Mouse (Mus musculus) E14TG2a.4 (cell line): ENCODE measurements around the gene Rab7.
"Not testable (repeated sequence)": the region's sequence is repeated elsewhere in the genome, so short reads cannot be mapped to it uniquely, and the experiment has no call there.

Experiments used
- H3K27me3 ChIP-seq: 2 replicates; pipeline ENCODE4 v1.6.1; 2014; ENCODE audit warnings: low read length, control low read depth; ENCODE audit not compliant: insufficient read depth
- H3K36me3 ChIP-seq: 2 replicates; pipeline ENCODE4 v1.6.1; 2014; ENCODE audit warnings: low read length, control low read depth; ENCODE audit not compliant: insufficient read depth
- H3K4me1 ChIP-seq: replicated peaks from 2 replicates; pipeline ENCODE4 v1.6.1; 2014; ENCODE audit warnings: low read depth, low read length, control low read depth
- H3K4me3 ChIP-seq: replicated peaks from 2 replicates; pipeline ENCODE4 v1.5.1; 2014; ENCODE audit warnings: mild to moderate bottlenecking, low read length
- H3K9me3 ChIP-seq: 2 replicates; pipeline ENCODE4 v1.6.1; 2014; ENCODE audit warnings: low read length, control low read depth
- CTCF ChIP-seq: conservative IDR thresholded peaks from 2 replicates; pipeline ENCODE4 v1.5.1; 2014; ENCODE audit warnings: low read length
- NANOG ChIP-seq: IDR thresholded peaks from 2 replicates; pipeline ENCODE4 v1.6.1; 2014; ENCODE audit warnings: borderline replicate concordance, low read length, mixed read lengths
- POU5F1 ChIP-seq: IDR thresholded peaks from 2 replicates; pipeline ENCODE4 v1.6.1; 2014; ENCODE audit warnings: low read length, borderline replicate concordance

The Rab7 gene

GRCm38 (mm10) chr6:87991216-87991615 lies 53.9 kb downstream of the Rab7 start:
- Histone ChIP-seq H3K9me3 (no peaks in the 10 kb centered on the region), H3K27me3 (no peaks in the 10 kb centered on the region), H3K4me1 (peaks cover 67% of the 10 kb centered on the region), H3K36me3 (peaks cover 46% of the 10 kb centered on the region), H3K4me3 (no peak overlapping the region)
- no peak for TF ChIP-seq POU5F1
- no peak for TF ChIP-seq NANOG
- no peak for TF ChIP-seq CTCF

- Histone ChIP-seq H3K4me1 (peaks cover 20% of the 10 kb centered on the region), H3K9me3 (no peaks in the 10 kb centered on the region), H3K36me3 (peaks cover 42% of the 10 kb centered on the region), H3K4me3 (peak overlapping the region; percentile 94), H3K27me3 (peaks cover 8% of the 10 kb centered on the region)
- no peak for TF ChIP-seq POU5F1
These were observed 62.6 kb downstream of the Rab7 start for GRCm38 (mm10) chr6:87982506-87982905.

GRCm38 (mm10) chr6:87981547-87982256 lies 63.4 kb downstream of the Rab7 start, which contains the start of gene H1fx:
Gene H1fx (minus strand): TSS chr6:87981637.
- TF ChIP-seq POU5F1 (no peak), CTCF (peak; percentile 36; the same call in 1 of the 2 replicates)
- Histone ChIP-seq H3K4me3 (peak within 1 kb of the TSS; percentile 94), H3K4me1 (peaks cover 20% of the 10 kb centered on the region), H3K36me3 (peaks cover 34% of the 10 kb centered on the region), H3K9me3 (no peaks in the 10 kb centered on the region), H3K27me3 (peaks cover 8% of the 10 kb centered on the region)

- peaks cover 8% of the 10 kb centered on the region for H3K27me3 ChIP-seq
- H3K4me3 ChIP-seq = peak overlapping the region; percentile 94
- no peaks in the 10 kb centered on the region for H3K9me3 ChIP-seq
- H3K36me3 ChIP-seq = peaks cover 27% of the 10 kb centered on the region
- no peak for TF ChIP-seq NANOG
- TF ChIP-seq POU5F1 = no peak
- no peak for TF ChIP-seq CTCF
- H3K4me1 ChIP-seq = peaks cover 20% of the 10 kb centered on the region
These were observed 64.0 kb downstream of the Rab7 start for GRCm38 (mm10) chr6:87981030-87981485.

- Histone ChIP-seq H3K4me3 (peak overlapping the region; percentile 94), H3K36me3 (peaks cover 26% of the 10 kb centered on the region), H3K9me3 (no peaks in the 10 kb centered on the region), H3K27me3 (peaks cover 8% of the 10 kb centered on the region), H3K4me1 (peaks cover 20% of the 10 kb centered on the region)
- TF ChIP-seq POU5F1 (no peak), NANOG (no peak), CTCF (no peak)
These were observed 64.6 kb downstream of the Rab7 start for GRCm38 (mm10) chr6:87980374-87981029.

- H3K9me3 ChIP-seq = no peaks in the 10 kb centered on the region
- H3K4me1 ChIP-seq = peaks cover 20% of the 10 kb centered on the region
- TF ChIP-seq CTCF (no peak), POU5F1 (no peak), NANOG (no peak)
- H3K27me3 ChIP-seq = peaks cover 8% of the 10 kb centered on the region
- peak overlapping the region; percentile 94 for H3K4me3 ChIP-seq
- peaks cover 20% of the 10 kb centered on the region for H3K36me3 ChIP-seq
These were observed 65.3 kb downstream of the Rab7 start for GRCm38 (mm10) chr6:87979728-87980127.

GRCm38 (mm10) chr6:87970041-87970440 lies 75.0 kb downstream of the Rab7 start:
- Histone ChIP-seq H3K36me3 (no peaks in the 10 kb centered on the region), H3K4me1 (no peaks in the 10 kb centered on the region), H3K9me3 (no peaks in the 10 kb centered on the region), H3K27me3 (no peaks in the 10 kb centered on the region), H3K4me3 (no peak overlapping the region)
- TF ChIP-seq CTCF = no peak
- TF ChIP-seq NANOG = no peak
- no peak for TF ChIP-seq POU5F1

GRCm38 (mm10) chr6:87962457-87962856 lies 82.6 kb downstream of the Rab7 start:
- not testable (repeated sequence) for H3K27me3 ChIP-seq, H3K36me3 ChIP-seq, H3K4me3 ChIP-seq, H3K4me1 ChIP-seq
- H3K9me3 ChIP-seq = peaks cover 55% of the 10 kb centered on the region
